Mouse (Mus musculus) erythroblast, embryonic 14.5 days (primary cell): ENCODE data around the gene Zc3h12b. TPM values are rescaled to one million over a fixed set of nuclear protein-coding genes. Genes with fewer than 3 reads are reported as not detected.
"Not testable (repeated sequence)": the region's sequence is repeated elsewhere in the genome, so short reads cannot be mapped to it uniquely, and the experiment has no call there.

ENCODE experiments used
- H3K27me3 ChIP-seq: 2 replicates; pipeline ENCODE4 v1.6.1; 2012; ENCODE audit warnings: inconsistent platforms; ENCODE audit not compliant: control insufficient read depth
- H3K36me3 ChIP-seq: 2 replicates; pipeline ENCODE4 v1.6.1; 2012; ENCODE audit warnings: mild to moderate bottlenecking, inconsistent platforms; ENCODE audit not compliant: control insufficient read depth
- H3K4me1 ChIP-seq: 2 replicates; pipeline ENCODE4 v1.6.1; 2012; ENCODE audit warnings: inconsistent platforms; ENCODE audit not compliant: control insufficient read depth
- H3K4me3 ChIP-seq: replicated peaks from 2 replicates; pipeline ENCODE3; 2012; ENCODE audit warnings: moderate library complexity, mild to moderate bottlenecking, inconsistent platforms
- H3K9me3 ChIP-seq: 2 replicates; pipeline ENCODE4 v1.6.1; 2012; ENCODE audit warnings: low read length, inconsistent platforms, mixed read lengths; ENCODE audit not compliant: control insufficient read depth
- GATA1 ChIP-seq: IDR thresholded peaks from 2 replicates; pipeline ENCODE4 v1.6.1; 2012; ENCODE audit warnings: low read length, inconsistent platforms, mixed read lengths
- TAL1 ChIP-seq: IDR thresholded peaks from 3 replicates; pipeline ENCODE4 v1.6.1; 2012; ENCODE audit warnings: low read length, inconsistent platforms, mixed read lengths
- polyA plus RNA-seq: library from polyadenylated mRNA; stranded (reverse); fragments of >175 nt; gene quantifications from 2 replicates; pipeline ENCODE4 v1.2.3, GENCODE M21; 2012

The Zc3h12b gene
- polyA plus RNA-seq, 1 experiment, result not detected

GRCm38 (mm10) chrX:95935481-95935880, 224.0 kb downstream of the Zc3h12b start:
- Histone ChIP-seq H3K27me3 (peaks cover 3% of the 10 kb centered on the region; the same call in 1 of the 2 replicates), H3K4me3 (no peak overlapping the region), H3K4me1 (no peaks in the 10 kb centered on the region), H3K9me3 (peaks cover 2% of the 10 kb centered on the region), H3K36me3 (peaks cover 40% of the 10 kb centered on the region)
- TF ChIP-seq TAL1, result no peak
- TF ChIP-seq GATA1, result no peak

- Histone ChIP-seq H3K4me1 (no peaks in the 10 kb centered on the region), H3K4me3 (no peak overlapping the region), H3K27me3 (no peaks in the 10 kb centered on the region; the same call in 1 of the 2 replicates), H3K9me3 (peaks cover 2% of the 10 kb centered on the region; the same call in 1 of the 2 replicates), H3K36me3 (peaks cover 65% of the 10 kb centered on the region)
- no peak for TF ChIP-seq GATA1
- no peak for TF ChIP-seq TAL1
Measured at GRCm38 (mm10) chrX:95945496-95945895, 234.0 kb downstream of the Zc3h12b start.

- no peaks in the 10 kb centered on the region for H3K9me3 ChIP-seq
- H3K36me3 ChIP-seq, result peaks cover 67% of the 10 kb centered on the region
- no peaks in the 10 kb centered on the region for H3K27me3 ChIP-seq
- no peak overlapping the region for H3K4me3 ChIP-seq
- TF ChIP-seq GATA1, result no peak
- no peak for TF ChIP-seq TAL1
- no peaks in the 10 kb centered on the region for H3K4me1 ChIP-seq
Measured at GRCm38 (mm10) chrX:95948135-95948534, 236.7 kb downstream of the Zc3h12b start.

- H3K4me1 ChIP-seq, result peaks cover 2% of the 10 kb centered on the region; the same call in 1 of the 2 replicates
- no peaks in the 10 kb centered on the region for H3K9me3 ChIP-seq
- no peak for TF ChIP-seq TAL1
- TF ChIP-seq GATA1, result no peak
- peaks cover 49% of the 10 kb centered on the region for H3K36me3 ChIP-seq
- no peak overlapping the region for H3K4me3 ChIP-seq
- H3K27me3 ChIP-seq, result no peaks in the 10 kb centered on the region
Measured at GRCm38 (mm10) chrX:95950776-95951175, 239.3 kb downstream of the Zc3h12b start.

GRCm38 (mm10) chrX:95956497-95957293, 245.2 kb downstream of the Zc3h12b start, which contains the start of gene Las1l:
TSS of gene Las1l (minus strand) at chrX:95956962.
- H3K4me3 ChIP-seq, result peak within 1 kb of the TSS; percentile 68
- no peaks in the 10 kb centered on the region; the same call in 1 of the 2 replicates for H3K27me3 ChIP-seq
- TF ChIP-seq GATA1 (no peak), TAL1 (no peak)
- H3K9me3 ChIP-seq, result peaks cover 5% of the 10 kb centered on the region
- peaks cover 3% of the 10 kb centered on the region for H3K4me1 ChIP-seq
- peaks cover 7% of the 10 kb centered on the region for H3K36me3 ChIP-seq

GRCm38 (mm10) chrX:95957461-95957860, 246.0 kb downstream of the Zc3h12b start:
- peak overlapping the region; percentile 68 for H3K4me3 ChIP-seq
- not testable (repeated sequence) for H3K36me3 ChIP-seq, H3K27me3 ChIP-seq, H3K9me3 ChIP-seq, H3K4me1 ChIP-seq

GRCm38 (mm10) chrX:95963366-95963765, 251.9 kb downstream of the Zc3h12b start:
- H3K9me3 ChIP-seq, result no peaks in the 10 kb centered on the region
- H3K4me3 ChIP-seq, result no peak overlapping the region
- peaks cover 7% of the 10 kb centered on the region for H3K4me1 ChIP-seq
- no peaks in the 10 kb centered on the region for H3K27me3 ChIP-seq
- no peak for TF ChIP-seq GATA1
- TF ChIP-seq TAL1, result no peak
- H3K36me3 ChIP-seq, result no peaks in the 10 kb centered on the region

GRCm38 (mm10) chrX:95965036-95965435, 253.6 kb downstream of the Zc3h12b start:
- no peak overlapping the region for H3K4me3 ChIP-seq
- no peaks in the 10 kb centered on the region for H3K36me3 ChIP-seq
- H3K9me3 ChIP-seq, result no peaks in the 10 kb centered on the region
- no peak for TF ChIP-seq TAL1
- TF ChIP-seq GATA1, result no peak
- peaks cover 16% of the 10 kb centered on the region for H3K4me1 ChIP-seq
- H3K27me3 ChIP-seq, result no peaks in the 10 kb centered on the region

GRCm38 (mm10) chrX:95967847-95968593, 256.5 kb downstream of the Zc3h12b start:
- TF ChIP-seq TAL1 (no peak), GATA1 (no peak)
- H3K27me3 ChIP-seq, result no peaks in the 10 kb centered on the region
- H3K4me3 ChIP-seq, result peak overlapping the region; percentile 63
- no peaks in the 10 kb centered on the region for H3K36me3 ChIP-seq
- no peaks in the 10 kb centered on the region for H3K9me3 ChIP-seq
- peaks cover 16% of the 10 kb centered on the region for H3K4me1 ChIP-seq
